Mouse (Mus musculus) urinary bladder, postnatal 14 days (tissue): Measurements from ENCODE around the gene Ocrl.

ENCODE experiments used
- DNase-seq: peaks from one replicate; pipeline ENCODE4 v3.0.0; 2021; ENCODE audit warnings: low spot score

The Ocrl gene

GRCm38 (mm10) chrX:47912306-47912792 lies at the start of gene Ocrl:
Gene Ocrl (plus strand): TSS chrX:47912387.
- peak; percentile 65 for DNase-seq

DNA sequence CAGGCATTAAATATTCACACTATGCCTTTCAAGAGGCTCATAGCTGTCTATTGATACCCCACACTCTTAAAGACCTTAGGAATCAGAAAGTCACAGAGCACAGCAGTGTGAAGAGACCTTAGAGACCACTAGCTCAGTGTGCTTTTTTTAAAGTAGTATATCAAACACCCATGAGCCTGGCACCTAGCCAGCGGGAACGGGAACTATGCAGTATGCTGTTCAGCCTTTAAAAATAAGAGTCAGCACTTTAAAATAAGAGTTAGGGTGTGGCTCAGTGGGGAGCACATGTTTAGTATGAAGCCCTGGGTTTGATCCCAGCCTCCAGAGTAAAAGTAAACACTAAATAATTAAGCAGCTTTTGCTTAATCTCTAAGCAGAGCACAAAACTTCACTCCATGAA lies 32.1 kb upstream of the Ocrl start:
- peak; percentile 40 for DNase-seq

GRCm38 (mm10) chrX:47882813-47883212 lies 29.4 kb upstream of the Ocrl start:
- no peak for DNase-seq

DNA sequence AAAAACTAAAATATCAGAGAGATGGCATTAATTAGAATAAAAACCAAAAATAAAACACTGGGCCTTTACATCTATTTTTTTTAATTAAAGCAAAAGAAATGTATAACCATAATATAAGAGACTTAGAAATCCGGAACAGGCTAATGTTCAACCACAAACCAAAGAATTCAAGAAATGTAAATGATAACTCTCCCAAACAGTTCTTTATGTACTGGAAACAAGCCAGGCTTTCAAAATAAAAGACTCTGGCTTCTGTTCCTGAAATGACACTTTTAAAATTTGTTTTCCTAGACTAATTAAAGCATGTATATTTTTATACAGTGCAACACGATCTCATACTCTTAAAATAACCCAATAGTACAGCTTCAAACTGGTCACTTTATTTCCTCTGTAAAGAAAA lies 24.8 kb upstream of the Ocrl start:
- DNase-seq = no peak

GRCm38 (mm10) chrX:47891243-47891906 lies 20.8 kb upstream of the Ocrl start:
- DNase-seq = no peak

DNA sequence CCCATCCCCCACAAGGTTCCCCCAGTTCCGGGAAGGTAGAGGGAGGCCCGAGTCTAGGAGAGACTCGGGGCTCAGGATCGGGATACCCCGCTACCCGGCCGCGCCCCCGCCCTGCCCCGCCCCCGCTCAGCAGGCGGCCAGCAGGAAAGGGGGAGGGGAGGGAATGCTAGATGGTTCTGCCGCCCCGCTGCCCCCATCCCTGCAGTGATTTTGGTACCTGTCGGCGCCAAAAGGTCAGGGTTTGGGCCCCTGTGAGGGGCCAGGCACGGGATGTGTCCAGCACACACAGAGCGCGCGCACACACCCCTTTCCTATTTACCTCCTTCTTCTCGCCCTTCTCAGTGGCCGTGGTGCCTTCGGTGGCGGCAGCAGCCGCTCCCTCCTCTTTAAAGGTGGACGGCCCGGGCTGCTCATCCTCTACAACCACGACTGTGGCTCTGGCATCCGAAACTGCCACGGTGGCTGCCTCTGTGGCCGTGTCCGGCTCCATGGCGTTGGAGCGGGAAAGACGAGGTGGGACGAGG lies 20.2 kb upstream of the Ocrl start:
- DNase-seq = peak; percentile 3

DNA sequence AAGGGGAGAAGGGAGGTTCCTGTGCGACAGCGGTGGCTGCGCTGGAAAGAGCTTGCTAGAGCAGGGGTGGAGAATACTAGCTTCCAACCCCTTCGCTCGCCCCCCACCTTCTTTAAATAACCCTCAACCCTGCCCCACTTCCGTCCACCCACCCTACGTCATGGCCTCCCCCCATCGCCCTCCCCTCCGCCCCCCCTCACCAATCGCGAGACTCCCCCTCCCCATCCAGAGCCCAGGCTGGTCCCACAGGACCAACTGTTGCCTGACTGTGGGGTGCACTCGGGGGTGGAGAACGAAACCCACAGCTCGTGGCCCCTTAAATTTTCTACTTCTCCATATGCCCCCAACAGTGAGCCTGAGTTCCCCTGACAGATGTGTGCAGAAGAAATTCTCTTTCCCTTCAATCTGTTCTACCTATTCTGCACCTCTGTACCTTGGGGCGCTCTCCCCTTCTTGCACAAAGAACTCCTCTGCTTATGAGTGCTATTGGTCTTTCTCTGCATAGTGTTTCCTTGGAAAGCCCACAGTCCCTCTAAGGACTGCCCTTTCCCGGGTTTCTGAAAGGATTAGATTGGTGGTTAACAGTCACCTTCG lies 19.7 kb upstream of the Ocrl start, which contains the start of gene Smarca1:
Gene Smarca1, minus strand, starts transcription at position 544 of the 594 bp plus-strand sequence.
- DNase-seq = no peak

DNA sequence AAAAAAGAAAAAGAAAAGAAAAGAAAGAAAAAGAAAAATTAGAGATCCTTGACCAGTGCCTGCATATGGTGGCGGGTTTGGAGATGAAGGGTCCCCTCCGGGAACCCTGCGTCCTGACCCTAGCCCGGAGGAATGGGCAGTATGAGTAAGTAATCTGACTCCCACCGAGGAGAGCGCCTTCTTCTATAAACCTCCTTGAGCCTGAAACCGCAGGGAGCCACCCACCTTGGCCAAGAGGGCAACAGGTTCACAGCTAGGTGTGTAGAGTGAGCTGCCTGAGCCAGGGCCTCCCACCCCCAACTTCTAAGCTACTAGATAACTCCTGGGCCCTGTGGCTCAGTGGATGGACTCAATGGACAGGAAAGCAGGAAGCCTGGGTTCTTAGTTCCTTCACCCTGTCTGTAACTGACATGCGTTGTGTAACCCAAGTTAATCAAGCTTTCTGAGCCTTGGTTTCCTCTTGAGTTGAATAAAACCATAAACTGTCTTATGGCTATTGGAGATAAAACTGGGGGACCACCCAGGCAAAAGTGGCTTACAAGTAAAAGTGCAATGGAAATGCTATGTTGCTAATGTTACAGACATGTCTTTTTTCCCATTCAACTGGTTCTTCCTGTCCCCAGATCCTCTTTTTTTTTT lies 836 bp downstream of the Ocrl start:
- no peak for DNase-seq

- DNase-seq = no peak
Measured at GRCm38 (mm10) chrX:47913543-47913938, 1.4 kb downstream of the Ocrl start.

- DNase-seq = no peak
Measured at GRCm38 (mm10) chrX:47916831-47917230, 4.6 kb downstream of the Ocrl start.

- DNase-seq = no peak
Measured at GRCm38 (mm10) chrX:47920541-47920940, 8.4 kb downstream of the Ocrl start.

GRCm38 (mm10) chrX:47927981-47928380 lies 15.8 kb downstream of the Ocrl start:
- DNase-seq = no peak

- no peak for DNase-seq
Measured at GRCm38 (mm10) chrX:47930449-47930848, 18.3 kb downstream of the Ocrl start.

DNA sequence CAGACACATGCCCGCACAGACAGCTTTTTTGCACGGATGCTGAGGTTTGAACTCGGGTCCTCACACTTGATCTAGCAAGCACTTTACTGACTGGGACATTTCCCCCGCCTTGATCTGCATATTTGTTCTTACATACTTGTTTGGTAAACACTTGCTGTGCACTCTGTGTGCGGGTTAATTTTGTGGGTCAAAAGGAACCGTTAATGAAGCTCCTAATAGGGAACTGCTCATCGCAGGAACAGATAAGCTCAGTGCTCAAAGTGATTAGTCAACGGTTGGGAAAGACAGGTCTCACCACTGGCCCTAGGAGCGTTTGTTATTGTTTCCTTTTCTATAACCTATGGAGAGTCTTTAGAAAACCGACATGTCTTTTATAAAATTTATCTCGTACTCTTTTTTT lies 22.2 kb downstream of the Ocrl start:
- no peak for DNase-seq

DNA sequence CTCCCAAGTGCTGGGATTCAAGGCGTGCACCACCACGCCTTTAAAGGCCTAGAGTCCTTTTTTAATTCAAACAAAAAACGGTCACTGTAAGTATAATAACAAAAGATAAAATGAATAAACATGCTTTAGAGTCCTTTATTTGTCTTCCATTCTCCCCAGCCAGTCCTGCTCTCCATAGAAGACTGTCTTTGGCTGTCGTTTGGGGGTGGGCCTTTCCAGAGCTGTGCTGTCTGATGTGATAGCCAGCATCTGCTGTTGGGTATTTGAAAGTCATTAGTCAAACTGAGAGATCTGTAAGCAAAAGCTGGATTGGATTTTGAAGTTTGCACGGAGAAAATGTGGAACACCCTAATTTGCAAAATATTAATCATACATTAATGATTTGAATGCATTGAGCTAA lies 24.7 kb downstream of the Ocrl start:
- DNase-seq = peak; percentile 2

GRCm38 (mm10) chrX:47937740-47938139 lies 25.6 kb downstream of the Ocrl start:
- DNase-seq = peak; percentile 16

DNA sequence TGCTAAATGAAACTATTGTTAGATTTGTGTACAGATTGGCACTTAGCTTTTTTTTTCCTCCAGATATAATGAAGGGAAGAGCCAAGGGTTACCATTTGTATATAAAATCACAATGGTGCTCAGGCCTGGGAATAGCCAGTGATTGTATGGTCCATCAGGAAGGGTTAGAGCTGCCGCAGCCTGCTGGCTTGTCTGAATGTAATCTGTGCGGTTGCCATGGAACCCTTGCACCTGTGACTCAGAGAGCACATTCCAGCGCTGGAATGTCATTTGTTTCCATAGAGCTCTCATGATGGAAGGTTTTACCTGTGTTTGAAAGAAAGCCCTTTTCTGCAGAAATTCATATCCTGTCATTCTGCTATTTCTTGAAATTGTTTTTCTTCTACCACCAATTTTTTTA lies 37.5 kb downstream of the Ocrl start:
- peak; percentile 3 for DNase-seq

- no peak for DNase-seq
Measured at GRCm38 (mm10) chrX:47962579-47962978, 50.4 kb downstream of the Ocrl start.

- no peak for DNase-seq
Measured at GRCm38 (mm10) chrX:47970371-47970770, 58.2 kb downstream of the Ocrl start.

GRCm38 (mm10) chrX:47970864-47971263 lies 58.7 kb downstream of the Ocrl start:
- no peak for DNase-seq

DNA sequence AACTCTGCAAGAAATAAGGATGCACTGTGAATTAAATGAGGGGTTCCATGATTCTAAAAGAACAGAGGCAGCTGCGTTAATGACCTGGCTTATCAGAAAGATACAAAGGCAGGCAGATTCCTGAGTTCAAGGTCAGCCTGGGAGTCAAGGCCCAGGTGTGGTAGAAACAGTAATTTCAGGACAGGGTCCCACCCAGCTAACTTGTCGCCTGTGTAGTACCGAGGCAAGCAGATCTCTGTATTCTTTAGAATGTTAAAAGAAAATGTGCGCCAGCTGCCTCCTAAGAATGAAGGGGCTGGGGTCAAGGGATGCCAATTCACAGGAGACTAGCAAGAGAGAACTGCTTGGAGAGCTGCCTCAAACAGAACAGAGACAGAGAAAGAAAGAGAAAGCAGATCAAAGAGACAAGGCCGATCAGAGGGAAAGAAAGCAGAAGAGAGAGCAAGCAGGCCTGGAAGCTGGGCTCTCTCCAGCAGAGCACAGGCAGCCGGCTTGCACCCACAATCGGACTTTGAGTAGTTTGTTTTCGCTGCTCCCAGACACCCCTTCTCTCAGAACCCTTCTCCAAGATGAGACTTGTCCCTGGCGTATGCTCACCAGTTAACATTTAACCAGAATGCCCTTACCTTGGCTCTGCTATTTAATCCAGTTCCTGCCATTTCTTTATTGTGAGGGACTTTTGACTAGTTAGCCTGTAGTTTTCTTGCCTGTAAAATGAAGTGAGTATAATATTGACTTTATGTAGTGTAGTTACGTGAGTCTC lies 59.4 kb downstream of the Ocrl start:
- DNase-seq = no peak

DNA sequence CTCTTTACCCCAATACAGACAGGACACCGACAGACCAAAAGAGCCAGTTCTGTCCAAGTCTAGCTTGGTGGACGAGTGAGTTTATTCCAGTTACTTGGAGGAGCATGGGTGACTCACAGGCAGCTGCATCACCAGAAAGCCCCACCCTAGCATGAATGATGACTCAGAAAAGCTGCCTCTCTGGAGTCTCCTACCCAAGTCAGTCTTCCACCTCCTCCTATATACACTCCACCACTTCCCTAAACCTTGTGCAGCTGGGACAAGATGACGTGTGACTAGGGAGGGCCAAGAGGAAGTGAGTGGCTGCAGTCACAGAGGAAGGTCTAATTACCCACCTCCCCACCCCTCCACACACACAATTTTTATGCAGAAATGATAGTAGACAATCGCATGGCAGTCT lies 64.4 kb downstream of the Ocrl start:
- peak; percentile 40 for DNase-seq
